Mouse (Mus musculus) CD4-positive, CD25-positive, alpha-beta regulatory T cell, adult 2 months (primary cell): ENCODE data around the gene Gm10203.

Experiments
- DNase-seq: peaks from one replicate; pipeline ENCODE4 v3.0.0-alpha.2; 2012; ENCODE audit warnings: low read depth, low spot score

The Gm10203 gene

DNA sequence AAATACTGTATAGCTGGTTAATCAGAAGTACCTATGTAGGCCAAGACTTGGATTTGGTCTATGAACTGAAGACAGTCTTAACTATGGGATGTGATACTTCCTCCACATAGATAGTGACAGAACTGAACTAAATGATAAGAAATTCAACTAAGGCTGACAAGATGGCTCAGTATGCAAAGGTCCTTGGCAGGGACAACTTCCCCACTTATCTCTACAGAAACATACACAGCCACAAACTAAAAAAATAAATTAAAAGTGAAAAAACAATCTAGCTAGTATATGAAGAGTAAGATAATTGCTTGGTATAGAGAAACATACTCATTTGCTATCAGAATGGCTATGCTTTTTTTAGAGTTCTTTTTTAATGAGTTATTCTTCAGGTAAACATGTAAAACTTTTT lies 49.1 kb downstream of the Gm10203 start:
- DNase-seq = no peak
